Mouse (Mus musculus) midbrain, postnatal 0 days (tissue): ENCODE measurements around the gene Bckdhb. TPM values are rescaled to one million over a fixed set of nuclear protein-coding genes. Genes with fewer than 3 reads are reported as not detected.

ENCODE experiments used
- ATAC-seq: fragments of 200-750 bp; cut with Nextera tagmentation; 2 replicates; pipeline ENCODE4 v1.8.0; 2017; ENCODE audit warnings: moderate number of reproducible peaks, mild to moderate bottlenecking, moderate TSS enrichment, moderate library complexity; ENCODE audit not compliant: low FRiP score
- DNase-seq: peaks from one replicate; pipeline ENCODE4 v3.0.0-alpha.2; 2015; ENCODE audit warnings: low spot score
- H3K27ac ChIP-seq: fragments of 300-500 bp; sonication (generic); 2 replicates; pipeline ENCODE4 v1.5.1; 2014; ENCODE audit warnings: low read depth, mild to moderate bottlenecking, low read length, mixed read lengths
- H3K27me3 ChIP-seq: fragments of 300-500 bp; sonication (generic); 2 replicates; pipeline ENCODE4 v1.6.1; 2014; ENCODE audit warnings: low read length, control low read depth, mixed read lengths; ENCODE audit not compliant: insufficient read depth
- H3K36me3 ChIP-seq: fragments of 300-500 bp; sonication (generic); 2 replicates; pipeline ENCODE4 v1.6.1; 2014; ENCODE audit warnings: low read length, control low read depth, mixed read lengths; ENCODE audit not compliant: insufficient read depth
- H3K4me1 ChIP-seq: fragments of 300-500 bp; sonication (generic); 2 replicates; pipeline ENCODE4 v1.6.1; 2014; ENCODE audit warnings: mild to moderate bottlenecking, control low read depth, antibody characterized with exemption, low read length, mixed read lengths; ENCODE audit not compliant: insufficient read depth
- H3K4me2 ChIP-seq: fragments of 300-500 bp; sonication (generic); 2 replicates; pipeline ENCODE4 v1.6.1; 2014; ENCODE audit warnings: low read depth, mild to moderate bottlenecking, low read length, mixed read lengths; ENCODE audit not compliant: poor library complexity, severe bottlenecking
- H3K4me3 ChIP-seq: fragments of 300-500 bp; sonication (generic); 2 replicates; pipeline ENCODE4 v1.5.1; 2014; ENCODE audit warnings: low read depth, mild to moderate bottlenecking, low read length, moderate library complexity
- H3K9ac ChIP-seq: fragments of 300-500 bp; sonication (generic); replicated peaks from 2 replicates; pipeline ENCODE4 v1.6.1; 2014; ENCODE audit warnings: mild to moderate bottlenecking, low read length, moderate library complexity, mixed read lengths; ENCODE audit not compliant: poor library complexity, severe bottlenecking
- H3K9me3 ChIP-seq: fragments of 300-500 bp; sonication (generic); 2 replicates; pipeline ENCODE4 v1.6.1; 2016; ENCODE audit warnings: low read length, control low read depth
- CTCF ChIP-seq: IDR thresholded peaks from 2 replicates; pipeline ENCODE4 v1.5.1; 2016; ENCODE audit warnings: antibody characterized with exemption, mild to moderate bottlenecking
- WGBS: fragments of 180-500 bp; shearing (Covaris S2); extraction: QIAGEN DNeasy Blood & Tissue Kit; methylation state at CpG from one replicate; pipeline ENCODE4 v1.1.7; 2014; 5-methylcytosine and 5-hydroxymethylcytosine counted together
- polyA plus RNA-seq: library from polyadenylated mRNA; unstranded; fragments of >200 nt; fragmentation: Nextera tagmentation; extraction: Ambion mirVana; gene quantifications from 2 replicates; pipeline ENCODE4 v1.2.1, GENCODE M21; 2015
- total RNA-seq: library from RNA; depleted of rRNA; stranded (reverse); fragments of >200 nt; gene quantifications from 2 replicates; pipeline ENCODE4 v1.2.3, GENCODE M21; 2014

Bckdhb gene
- total and polyA plus RNA-seq, 2 experiments from 2014 or later, result 23.5 to 29.9 TPM

DNA sequence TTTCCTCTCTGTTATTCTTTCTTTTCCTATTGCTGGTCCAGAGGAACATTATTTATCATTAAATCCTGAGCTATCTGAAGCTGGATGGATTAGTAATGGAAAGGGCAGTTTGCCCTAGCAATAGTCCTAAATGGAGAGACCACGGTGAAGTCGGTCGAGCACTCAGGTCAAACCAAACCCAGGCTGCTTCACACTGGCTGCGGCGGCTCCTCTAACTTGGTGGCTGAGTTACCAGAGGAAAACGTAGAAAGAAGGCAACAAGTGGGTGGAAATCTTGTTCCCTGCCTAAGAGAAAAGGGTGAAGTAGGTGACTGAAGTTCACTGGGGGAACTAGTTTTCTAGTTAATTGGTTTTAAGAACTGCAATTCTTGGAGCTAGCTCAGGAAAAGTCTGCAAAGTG is 119.2 kb downstream of the Bckdhb start:
- H3K27me3 ChIP-seq, result no peaks in the 10 kb centered on the region
- no peak overlapping the region for H3K9ac ChIP-seq
- no peaks in the 10 kb centered on the region for H3K9me3 ChIP-seq
- no peak overlapping the region for H3K27ac ChIP-seq
- TF ChIP-seq CTCF, result no peak
- no peak overlapping the region for H3K4me2 ChIP-seq
- no peak for ATAC-seq
- no peak overlapping the region for H3K4me3 ChIP-seq
- H3K4me1 ChIP-seq, result no peaks in the 10 kb centered on the region
- H3K36me3 ChIP-seq, result no peaks in the 10 kb centered on the region
- 94% methylated on average over 6 of the region's 6 CpGs for WGBS
- DNase-seq, result no peak

DNA sequence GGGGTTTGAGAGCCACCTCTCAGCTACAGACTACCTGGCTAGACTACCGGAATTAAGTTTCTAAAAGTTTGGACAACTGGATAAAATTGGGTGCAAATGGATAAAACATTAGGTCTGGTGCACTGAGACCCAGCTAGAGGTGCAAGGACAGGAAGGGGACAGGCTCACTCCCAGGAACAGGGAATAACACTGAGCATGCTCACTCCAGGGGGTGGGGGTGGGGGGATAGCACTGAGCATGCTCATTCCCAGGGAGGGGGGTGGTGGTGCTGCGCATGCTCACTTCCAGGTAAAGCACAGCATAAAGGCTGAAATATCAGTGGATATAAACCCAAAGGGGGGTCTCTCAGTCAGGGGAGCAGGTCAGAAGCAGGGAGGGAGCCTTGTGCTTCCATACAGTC is 120.7 kb downstream of the Bckdhb start:
- no peak for TF ChIP-seq CTCF
- Histone ChIP-seq H3K27ac (no peak overlapping the region), H3K9ac (no peak overlapping the region), H3K4me1 (no peaks in the 10 kb centered on the region), H3K36me3 (no peaks in the 10 kb centered on the region), H3K9me3 (no peaks in the 10 kb centered on the region), H3K4me3 (no peak overlapping the region), H3K27me3 (no peaks in the 10 kb centered on the region), H3K4me2 (no peak overlapping the region)
- WGBS, result 93% methylated on average over 2 of the region's 2 CpGs
- ATAC-seq (no peak; the same call in 1 of the 2 replicates), DNase-seq (no peak)

DNA sequence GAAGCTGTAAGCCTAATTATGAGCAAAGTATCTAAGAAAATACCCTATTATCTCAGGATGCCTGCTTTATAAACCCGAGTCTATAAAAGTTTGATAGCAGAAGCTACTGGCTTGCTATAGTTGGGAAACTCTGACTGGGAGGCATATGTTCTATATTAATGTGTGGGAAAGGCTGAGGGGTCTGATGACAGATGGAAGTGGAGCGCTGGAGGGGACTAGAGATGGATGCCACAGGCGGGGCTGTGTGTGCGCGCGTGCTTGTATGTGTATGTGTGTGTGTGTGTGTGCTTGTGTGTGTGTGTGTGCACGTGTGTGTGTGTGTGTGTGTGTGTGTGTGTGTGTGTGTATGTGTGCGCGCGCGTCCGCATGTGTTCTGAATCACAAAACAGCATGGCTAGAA is 121.4 kb downstream of the Bckdhb start:
- H3K4me1 ChIP-seq, result no peaks in the 10 kb centered on the region
- TF ChIP-seq CTCF, result no peak
- no peak overlapping the region for H3K4me3 ChIP-seq
- no peaks in the 10 kb centered on the region for H3K27me3 ChIP-seq
- H3K9ac ChIP-seq, result no peak overlapping the region
- no peaks in the 10 kb centered on the region for H3K36me3 ChIP-seq
- H3K27ac ChIP-seq, result no peak overlapping the region
- 77% methylated on average over 11 of the region's 12 CpGs for WGBS
- ATAC-seq (no peak), DNase-seq (peak; percentile 22)
- H3K4me2 ChIP-seq, result no peak overlapping the region
- no peaks in the 10 kb centered on the region for H3K9me3 ChIP-seq

DNA sequence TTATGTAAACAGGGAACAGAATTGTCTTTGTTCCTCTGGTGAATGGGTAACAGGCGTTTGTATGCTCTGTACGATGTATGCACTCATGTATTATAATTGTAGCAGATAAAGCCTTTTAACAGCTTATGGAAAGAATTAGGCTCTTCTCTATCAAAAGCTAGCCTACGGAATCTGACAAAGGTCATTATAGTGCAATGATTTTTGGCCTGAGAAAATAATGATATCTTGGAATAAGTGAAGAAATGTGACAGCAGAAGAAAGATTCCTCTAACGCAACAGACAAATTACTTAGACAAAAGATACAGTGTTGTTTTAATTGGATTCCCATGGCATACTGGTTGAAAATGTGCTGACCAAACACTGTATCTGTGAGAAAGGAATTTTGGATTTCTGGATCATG is 122.0 kb downstream of the Bckdhb start:
- no peak overlapping the region for H3K9ac ChIP-seq
- no peak overlapping the region for H3K4me2 ChIP-seq
- no peak for ATAC-seq
- H3K9me3 ChIP-seq, result no peaks in the 10 kb centered on the region
- no peaks in the 10 kb centered on the region for H3K27me3 ChIP-seq
- no peak for TF ChIP-seq CTCF
- 36% methylated on average over 4 of the region's 4 CpGs for WGBS
- H3K36me3 ChIP-seq, result no peaks in the 10 kb centered on the region
- no peak overlapping the region for H3K4me3 ChIP-seq
- DNase-seq, result no peak
- no peak overlapping the region for H3K27ac ChIP-seq
- no peaks in the 10 kb centered on the region for H3K4me1 ChIP-seq

DNA sequence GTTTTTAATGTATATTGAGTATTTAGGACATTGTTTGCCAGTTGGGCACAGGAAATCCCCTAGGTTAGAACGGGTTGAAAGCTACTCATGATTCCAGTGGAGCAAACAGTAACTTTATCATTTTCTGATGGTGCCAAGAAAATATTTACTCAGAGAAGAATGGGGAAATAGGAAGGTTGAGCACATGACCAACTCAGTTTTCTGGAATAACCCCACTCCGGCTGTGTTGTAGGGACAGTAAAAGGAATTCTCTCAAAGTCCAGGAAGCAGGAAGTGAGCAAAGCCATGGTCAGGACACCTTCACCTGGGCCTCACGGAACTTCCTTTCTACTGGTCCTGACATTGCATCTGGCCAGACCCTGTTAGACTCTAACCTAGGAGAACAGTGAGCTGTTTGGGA is 122.5 kb downstream of the Bckdhb start:
- H3K36me3 ChIP-seq, result no peaks in the 10 kb centered on the region
- WGBS, result 88% methylated on average over 3 of the region's 3 CpGs
- H3K27me3 ChIP-seq, result no peaks in the 10 kb centered on the region
- H3K4me2 ChIP-seq, result no peak overlapping the region
- no peak for TF ChIP-seq CTCF
- no peaks in the 10 kb centered on the region for H3K9me3 ChIP-seq
- no peak overlapping the region for H3K9ac ChIP-seq
- no peak overlapping the region for H3K4me3 ChIP-seq
- no peaks in the 10 kb centered on the region for H3K4me1 ChIP-seq
- H3K27ac ChIP-seq, result no peak overlapping the region
- DNase-seq (no peak), ATAC-seq (no peak)

DNA sequence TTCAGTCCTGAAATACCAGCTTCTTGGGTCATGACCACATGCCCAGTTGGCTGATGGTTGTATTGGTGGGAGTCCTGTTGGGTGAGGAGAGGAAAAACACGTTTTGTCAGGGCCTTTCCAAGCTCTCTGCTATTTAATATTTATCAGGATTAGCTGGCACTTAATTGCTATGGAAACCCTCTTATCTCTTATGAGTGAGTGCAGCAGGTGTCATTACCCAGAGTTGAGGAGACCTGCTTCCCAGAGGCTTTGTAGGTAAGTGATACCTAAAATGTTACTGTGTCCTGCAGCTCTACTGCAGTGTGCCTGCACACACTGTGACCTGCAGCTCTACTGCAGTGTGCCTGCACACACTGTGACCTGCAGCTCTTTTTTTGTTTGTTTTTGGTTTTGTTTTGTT is 124.2 kb downstream of the Bckdhb start:
- WGBS, result 12% methylated on average over 1 of the region's 1 CpGs

More for the DNA sequence above, 124.2 kb downstream of the Bckdhb start:
- Histone ChIP-seq H3K4me3 (no peak overlapping the region), H3K9ac (no peak overlapping the region), H3K4me1 (no peaks in the 10 kb centered on the region), H3K9me3 (no peaks in the 10 kb centered on the region), H3K4me2 (no peak overlapping the region), H3K27ac (no peak overlapping the region), H3K27me3 (no peaks in the 10 kb centered on the region), H3K36me3 (no peaks in the 10 kb centered on the region)
- no peak for ATAC-seq
- no peak for DNase-seq
- no peak for TF ChIP-seq CTCF
